Mouse (Mus musculus) frontal cortex, postnatal 36 days (tissue): ENCODE data around the gene Ech1.
A peak's percentile ranks its signal among the peaks of the same experiment; 100 is the strongest.

Experiments
- DNase-seq, 2 experiments: peaks; one replicate each; pipeline ENCODE4 v3.0.0; 2022; ENCODE audit warnings: low spot score in 2 of 2

The Ech1 gene

DNA sequence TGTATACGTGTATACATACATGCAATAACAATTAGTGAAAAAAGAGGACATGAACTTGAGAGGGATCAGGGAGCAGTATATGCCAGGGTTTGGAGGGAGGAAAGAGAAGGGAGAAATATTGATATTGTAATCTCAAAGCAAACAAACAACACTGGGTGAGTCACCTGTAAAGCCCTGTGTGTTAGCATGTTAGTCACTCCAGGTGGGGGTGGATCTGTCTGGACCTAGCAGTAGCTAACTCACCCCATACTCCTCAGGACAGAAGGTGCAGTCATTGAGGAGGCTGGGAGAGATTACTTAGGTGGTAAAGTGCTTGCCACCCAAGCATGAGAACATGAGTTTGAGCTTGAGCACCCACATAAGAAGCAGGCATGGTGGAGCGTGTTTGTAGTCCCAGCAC is 34.9 kb downstream of the Ech1 start:
- DNase-seq: no peak

DNA sequence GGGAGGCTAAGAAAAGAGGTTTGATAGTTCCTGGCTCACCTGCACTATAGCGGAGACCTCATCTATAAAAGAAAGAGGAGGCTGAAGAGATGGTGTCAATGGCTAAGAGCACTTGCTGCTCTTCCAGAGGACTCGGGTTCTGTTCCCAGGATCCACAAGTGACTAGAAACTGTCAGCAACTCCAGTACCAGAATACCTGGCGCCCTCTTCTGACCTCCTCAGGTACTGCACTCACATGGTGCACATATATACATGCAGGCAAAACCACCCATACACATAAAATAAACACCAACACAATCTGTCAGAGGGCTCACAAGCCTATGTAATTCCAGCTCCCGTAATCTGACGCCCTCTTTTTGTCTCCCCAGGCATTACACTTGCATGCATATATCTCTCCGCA is 35.9 kb downstream of the Ech1 start:
- no peak for DNase-seq

DNA sequence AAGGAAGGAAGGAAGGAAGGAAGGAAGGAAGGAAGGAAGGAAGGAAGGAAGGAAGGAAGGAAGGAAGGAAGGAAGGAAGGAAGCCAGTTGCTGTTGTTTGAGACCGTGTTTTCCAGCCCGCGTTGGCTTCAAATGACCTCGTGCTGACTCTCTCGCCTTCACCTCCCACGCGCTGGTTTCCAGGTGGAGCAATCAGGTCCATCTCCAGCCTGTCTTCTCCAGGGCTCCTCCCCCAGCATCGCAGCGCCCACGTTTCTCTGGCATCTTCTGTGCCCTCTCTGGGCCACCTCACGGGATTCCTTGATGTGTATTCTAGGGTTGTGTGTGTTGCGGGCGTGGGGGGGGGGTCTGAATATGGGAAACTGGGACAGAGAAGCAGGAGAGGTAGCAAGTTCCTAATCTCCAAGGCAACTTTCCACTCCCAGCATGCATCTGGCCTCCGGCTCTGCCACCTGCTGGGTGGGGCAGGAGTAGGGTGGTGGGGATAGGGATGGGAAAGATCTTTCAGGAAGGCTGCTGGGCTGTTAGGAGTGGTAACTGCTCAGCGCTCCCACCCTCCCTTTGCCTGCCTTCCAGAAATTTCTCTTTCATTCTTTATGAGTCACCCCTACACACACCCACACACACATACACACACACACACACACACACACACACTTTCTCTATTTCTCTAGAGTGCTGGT is 37.9 kb downstream of the Ech1 start:
- peak; percentile 35 to 62 for DNase-seq

DNA sequence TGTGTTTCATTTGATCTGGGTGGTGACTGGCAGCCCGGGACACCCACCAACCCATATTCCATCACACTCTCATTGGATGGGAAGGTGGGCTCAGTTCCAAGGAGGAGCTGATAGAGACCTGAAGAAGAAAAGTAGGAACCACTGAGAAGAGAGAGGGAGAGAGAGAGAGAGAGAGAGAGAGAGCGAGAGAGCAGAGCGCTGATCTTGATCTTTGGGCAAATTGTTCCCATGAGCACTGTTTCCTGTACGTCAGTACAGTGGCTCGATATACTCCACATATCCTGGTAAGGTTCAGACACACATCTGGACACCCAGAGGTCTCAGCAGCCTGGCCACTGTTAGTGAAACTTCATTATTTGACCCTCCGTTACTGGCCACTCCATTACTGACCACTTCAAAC is 38.5 kb downstream of the Ech1 start, which contains the start of gene Lgals7:
TSS of gene Lgals7 (plus strand) at position 314 of the 400 bp plus-strand sequence.
- DNase-seq: no peak

DNA sequence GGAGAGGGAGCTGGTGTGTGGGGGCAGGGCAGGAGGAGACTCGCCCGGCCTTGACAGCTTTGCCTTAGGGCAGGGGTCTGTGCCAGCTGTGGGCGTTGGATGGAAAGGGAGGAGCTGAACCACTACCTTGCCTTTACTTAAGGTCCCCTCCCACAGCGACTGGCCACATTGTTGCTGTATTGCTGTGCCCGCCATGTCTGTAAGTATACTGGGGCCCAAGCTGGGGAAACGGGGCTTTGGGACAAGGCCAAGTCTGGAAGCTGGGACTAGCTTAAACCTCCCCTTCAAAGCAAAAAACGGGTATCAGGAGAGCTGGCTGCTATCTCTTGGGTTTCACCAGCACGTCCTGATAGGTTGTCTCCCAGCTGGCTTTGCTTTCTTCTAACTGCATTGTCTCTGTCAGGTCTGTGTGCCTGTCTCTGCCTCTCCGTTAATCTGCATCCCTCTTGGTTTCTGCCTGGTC is 39.3 kb downstream of the Ech1 start:
- peak in 1 of 2 experiments; percentile 18 for DNase-seq

DNA sequence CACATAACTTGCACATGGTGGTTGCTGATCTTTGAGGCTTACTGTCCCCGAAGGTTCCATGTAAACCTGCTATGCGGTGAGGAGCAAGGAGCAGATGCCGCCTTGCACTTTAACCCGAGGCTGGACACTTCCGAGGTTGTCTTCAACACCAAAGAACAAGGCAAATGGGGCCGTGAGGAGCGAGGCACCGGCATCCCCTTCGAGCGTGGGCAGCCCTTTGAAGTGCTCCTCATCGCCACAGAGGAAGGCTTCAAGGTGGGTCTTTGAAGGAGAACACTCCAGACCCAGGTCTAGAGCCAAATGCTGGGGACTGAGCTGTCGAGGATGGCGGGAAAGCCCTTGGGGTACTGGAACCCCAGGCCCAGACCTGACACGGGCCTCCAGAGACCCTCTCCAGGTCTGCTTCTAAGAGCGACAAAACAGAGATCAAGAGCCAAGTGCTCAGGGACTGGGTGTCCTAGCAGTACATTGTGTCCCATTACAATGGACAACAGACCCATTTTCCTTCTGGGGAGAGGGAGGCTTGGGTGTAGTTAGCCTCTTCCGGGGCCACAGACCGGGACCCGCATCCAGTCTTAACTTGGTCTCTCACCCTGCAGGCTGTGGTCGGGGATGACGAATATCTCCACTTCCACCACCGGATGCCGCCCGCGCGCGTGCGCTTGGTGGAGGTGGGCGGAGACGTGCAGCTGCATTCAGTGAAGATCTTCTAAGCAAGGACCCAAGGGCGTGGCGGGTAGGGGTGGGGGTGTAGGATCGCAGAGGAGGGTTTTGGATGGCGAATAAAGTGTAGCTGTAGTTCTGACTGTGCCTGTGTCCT is 40.7 kb downstream of the Ech1 start:
- peak; percentile 85 to 89 for DNase-seq

DNA sequence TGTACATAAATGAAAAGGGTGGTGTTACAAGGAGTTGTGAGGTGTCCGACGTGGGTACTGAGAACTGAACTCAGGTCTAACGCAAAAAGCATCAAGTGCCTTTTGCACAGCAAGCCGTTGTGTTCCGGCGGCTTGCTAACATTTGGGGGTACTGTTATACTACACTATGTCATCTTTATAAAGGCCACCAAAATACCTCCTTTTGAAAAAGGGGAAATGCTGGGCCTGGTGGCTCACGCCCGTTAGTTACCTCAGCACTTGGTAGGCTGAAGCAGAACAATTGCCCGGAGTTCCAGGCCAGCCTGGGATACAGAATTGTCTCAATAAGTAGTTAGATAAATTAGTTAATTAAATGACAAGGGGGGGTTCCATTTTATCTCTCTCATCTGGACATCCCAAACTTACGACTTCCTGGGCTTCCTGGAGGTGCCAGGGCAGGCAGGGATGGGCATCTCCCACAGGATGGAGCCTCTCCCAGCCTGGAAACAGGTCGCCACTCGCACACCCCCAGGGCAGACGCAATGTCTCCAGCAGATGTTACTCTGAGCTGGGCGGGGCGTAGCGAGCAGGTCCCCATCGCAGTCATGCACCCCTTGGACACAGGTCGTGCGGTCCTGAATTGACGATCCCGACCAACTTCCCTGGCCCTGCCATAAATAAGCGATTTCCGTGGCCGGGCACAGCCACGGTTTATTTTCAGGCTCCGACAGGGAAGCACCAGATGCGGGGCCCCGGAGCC is 41.9 kb downstream of the Ech1 start:
- DNase-seq: no peak

DNA sequence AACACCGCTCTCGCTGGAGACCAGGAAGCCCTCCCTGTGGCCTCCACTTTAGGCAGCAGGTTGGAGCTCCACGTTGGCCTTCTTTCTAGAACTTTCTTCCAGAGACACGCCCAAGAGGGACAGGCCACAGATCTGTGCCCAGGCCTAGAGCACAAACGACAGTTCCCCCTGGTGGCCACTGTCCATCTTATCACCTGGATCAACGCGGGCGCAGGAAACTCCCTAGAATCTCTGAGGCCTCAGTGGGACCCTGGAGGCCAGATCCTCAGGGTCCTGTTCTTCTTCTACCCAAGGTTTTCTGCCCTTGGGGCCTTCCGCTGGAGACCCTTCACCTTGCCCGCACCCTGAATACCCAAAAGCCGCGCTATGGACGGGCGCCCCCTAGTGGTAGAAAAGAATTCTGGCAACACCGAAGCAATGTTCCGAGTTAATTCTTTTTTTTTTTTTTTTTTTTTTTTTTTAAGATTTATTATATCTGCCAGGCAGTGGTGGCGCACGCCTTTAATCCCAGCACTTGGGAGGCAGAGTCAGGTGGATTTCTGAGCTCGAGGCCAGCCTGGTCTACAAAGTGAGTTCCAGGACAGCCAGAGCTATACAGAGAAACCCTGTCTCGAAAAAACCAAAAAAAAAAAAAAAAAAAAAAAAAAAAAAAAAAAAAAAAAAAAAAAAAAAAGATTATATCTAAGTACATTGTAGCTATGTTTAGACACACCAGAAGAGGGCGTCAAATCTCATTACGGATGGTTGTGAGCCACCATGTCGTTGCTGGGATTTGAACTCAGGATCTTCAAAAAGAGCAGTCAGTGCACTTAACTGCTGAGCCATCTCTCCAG is 42.7 kb downstream of the Ech1 start:
- DNase-seq: peak; percentile 57 to 67

DNA sequence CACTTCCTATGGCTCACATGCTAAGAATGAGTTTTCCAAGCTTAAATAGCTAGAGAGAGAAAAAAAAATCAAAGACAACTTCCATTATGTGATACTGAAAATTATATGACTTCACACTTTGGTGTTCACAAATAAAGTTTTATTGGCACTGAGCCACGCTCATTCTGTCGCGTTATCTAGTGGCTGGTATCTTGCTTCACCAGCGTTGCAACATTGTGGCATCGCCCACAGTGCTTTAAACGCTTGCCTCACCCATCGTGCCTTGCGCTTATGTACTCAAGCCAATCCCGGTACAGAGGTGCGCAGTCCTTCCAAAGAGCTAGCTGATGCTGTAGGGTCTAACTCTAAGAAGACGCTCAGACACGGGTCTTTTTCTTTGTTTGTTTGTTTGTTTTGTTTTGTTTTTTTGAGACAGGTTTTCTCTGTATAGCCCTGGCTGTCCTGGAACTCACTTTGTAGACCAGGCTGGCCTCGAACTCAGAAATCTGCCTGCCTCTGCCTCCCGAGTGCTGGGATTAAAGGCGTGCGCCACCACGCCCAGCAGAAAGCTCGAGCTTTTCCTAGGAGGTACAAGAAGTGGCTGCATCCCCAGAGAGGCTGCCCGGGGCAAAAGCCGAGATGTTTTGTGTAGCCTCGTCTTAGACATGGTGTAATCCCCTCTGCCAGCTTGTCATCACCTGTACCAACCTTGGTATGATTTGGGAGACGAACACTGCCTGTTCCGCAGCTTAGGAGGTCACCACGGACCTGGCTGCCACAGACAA is 46.1 kb downstream of the Ech1 start:
- DNase-seq: no peak

DNA sequence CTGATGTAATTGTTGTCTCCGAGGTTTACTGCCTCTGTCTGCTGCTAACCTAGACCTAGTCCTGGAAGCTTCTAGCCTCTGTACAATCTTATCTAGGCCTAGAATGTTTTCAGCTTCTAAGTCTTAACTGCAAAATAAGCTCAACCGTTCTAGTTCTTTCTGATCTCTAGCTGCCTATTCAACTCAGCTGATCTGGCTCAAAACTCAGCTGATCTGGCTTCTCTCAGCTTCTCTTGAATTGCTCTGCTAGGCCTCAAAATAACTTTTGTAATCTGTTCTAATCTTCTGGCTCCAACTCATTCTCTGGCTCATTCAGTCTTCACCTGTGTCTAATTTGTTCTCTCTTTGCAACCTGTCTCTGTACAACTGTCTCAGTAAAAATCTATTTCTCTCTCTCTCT is 49.5 kb downstream of the Ech1 start:
- no peak for DNase-seq

DNA sequence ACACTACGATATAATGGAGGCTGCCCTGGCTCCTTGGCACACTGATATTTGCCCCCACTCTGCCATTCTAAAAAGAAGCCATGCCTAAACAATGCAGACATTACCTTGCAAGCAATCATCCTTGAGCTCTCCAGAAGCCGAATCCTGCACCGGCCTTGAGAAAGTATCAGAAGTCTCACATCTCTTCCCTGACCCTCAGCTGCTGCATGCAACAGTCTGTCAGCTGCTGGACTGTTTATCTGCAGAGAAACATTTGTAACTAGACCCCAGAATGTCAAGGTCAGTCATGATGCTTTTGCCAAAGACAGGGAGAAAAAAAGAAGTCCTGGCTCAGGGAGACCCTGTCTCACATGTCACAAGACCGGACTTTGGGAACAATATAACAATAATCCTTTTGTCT is 51.1 kb downstream of the Ech1 start:
- DNase-seq: no peak

DNA sequence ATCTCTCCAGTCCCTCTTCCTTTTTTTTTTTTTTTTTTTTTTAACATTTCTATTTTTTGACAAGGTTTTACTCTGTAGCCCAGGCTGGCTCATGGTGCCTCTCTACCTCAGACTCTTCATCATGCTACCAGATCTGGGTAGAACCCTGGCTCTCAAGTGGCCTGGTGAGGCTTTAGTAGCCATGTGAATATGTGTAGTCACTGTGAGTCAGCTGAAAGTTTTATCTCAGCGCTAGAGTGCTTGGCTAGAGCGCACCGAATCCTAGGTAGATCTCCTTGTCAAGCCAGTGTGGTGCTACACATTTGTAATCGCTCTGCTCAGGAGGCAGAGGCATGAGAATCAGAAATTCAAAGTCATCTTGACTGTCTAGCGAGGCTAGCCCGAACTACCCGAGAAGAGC is 52.1 kb downstream of the Ech1 start:
- DNase-seq: no peak

DNA sequence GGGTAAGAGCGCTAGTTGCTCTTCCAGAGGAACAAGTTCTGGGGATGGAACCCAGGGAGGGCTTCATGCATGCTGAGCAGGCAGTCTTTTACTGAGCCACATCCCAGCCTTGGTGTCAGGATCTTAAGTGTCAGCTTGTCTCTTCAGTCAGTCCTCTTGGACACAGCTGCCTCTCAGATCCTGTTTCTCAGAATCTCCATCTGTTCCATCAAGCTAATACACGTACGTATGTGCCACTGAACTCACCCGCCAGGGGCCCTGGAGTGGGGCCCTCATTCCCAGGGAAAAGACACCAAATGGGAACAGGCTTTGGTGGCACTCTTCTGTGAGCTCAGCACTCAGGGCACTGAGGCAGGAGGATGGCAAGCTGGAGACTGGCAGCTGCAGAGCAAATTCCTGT is 52.8 kb downstream of the Ech1 start:
- no peak for DNase-seq

DNA sequence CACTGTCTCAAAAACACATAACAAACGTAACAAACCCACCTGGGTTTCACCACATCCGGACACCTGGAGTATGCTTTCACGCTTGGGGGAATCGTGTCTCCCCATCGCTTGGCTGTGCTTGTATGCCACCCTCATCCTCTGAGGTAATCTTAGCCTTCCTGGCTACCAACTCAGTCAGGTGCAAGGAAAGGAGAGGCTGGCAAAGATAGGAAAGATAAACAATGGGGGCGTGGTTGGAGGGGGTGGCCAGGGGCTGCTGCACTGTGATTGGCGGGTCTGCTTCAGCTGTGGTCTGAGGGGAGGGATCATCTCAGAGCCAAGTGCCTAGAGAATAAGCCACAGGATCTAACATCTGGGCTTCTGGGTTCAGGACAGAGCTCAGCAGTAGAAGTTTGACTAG is 54.6 kb downstream of the Ech1 start:
- DNase-seq: no peak

DNA sequence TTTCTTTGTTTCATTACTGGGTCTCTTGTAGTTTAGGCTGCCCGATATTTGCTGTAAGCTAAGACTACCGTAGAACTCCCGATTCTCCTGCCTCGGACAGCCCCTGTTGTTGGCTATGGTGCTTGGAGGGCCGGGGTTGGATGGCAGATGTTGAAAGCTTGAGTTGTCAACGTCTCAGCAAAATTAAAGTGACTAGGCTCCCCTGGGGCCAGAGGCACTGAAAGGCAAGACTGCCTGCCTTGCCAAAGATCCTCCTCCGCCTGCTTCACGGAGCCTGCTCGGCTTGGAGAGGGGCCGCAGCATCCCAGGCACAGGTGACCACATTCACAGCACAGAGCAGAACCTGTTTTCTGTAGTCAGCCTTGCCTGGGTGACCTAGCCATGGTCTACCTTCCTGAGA is 55.5 kb downstream of the Ech1 start:
- DNase-seq: no peak

DNA sequence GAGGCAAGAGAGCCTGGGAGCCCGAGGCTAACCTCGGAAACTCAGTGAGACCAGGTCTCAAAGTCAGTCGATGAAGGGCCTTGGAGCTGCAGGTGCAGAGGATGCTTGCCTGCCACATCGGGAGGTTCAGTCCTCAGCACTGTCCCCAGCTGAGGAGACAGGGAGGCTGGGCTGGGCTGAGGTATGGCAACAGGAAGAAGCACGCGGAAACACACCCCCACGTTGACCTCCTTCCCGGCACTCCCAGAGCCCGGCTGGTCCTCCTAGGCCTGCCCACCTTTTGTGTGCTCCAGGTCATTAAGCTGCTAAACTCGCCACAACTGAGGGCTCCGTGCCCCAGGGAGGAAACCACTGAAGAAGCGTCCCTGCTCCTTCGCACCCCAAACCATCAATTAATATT is 56.2 kb downstream of the Ech1 start, which contains the start of gene Capn12:
TSS of gene Capn12 (plus strand) at position 224 of the 400 bp plus-strand sequence.
- no peak for DNase-seq
